In genomic region chr14:32932220-32932619, GRCm38 (mm10) we compare ENCODE assay signal across 17 mouse cellular contexts. TPM values are rescaled to one million over a fixed set of nuclear protein-coding genes. Genes with fewer than 3 reads are reported as not detected.
"Had no signal": no experiment of that assay in that cellular context is flagged by ENCODE, and none has a peak within 500 bp of the region (broad histone marks: within the 10 kb centered on the region; RNA-seq: fewer than 3 reads in every experiment).

No protein-coding gene starts in this region.

- H3K4me3 ChIP-seq: lung, embryonic 15.5 days; megakaryocyte, embryonic 14.5 days; midbrain, embryonic 13.5 days; midbrain, embryonic 15.5 days; neural tube, embryonic 12.5 days; stomach, embryonic 15.5 days had no signal

- H3K4me1 ChIP-seq: lung, embryonic 15.5 days; midbrain, embryonic 13.5 days; midbrain, embryonic 15.5 days; neural tube, embryonic 12.5 days; stomach, embryonic 15.5 days had no signal

- H3K9ac ChIP-seq: lung, embryonic 15.5 days; midbrain, embryonic 13.5 days; midbrain, embryonic 15.5 days; neural tube, embryonic 12.5 days; stomach, embryonic 15.5 days had no signal

- H3K9me3 ChIP-seq: lung, embryonic 15.5 days; megakaryocyte, embryonic 14.5 days; midbrain, embryonic 13.5 days; midbrain, embryonic 15.5 days; neural tube, embryonic 12.5 days; stomach, embryonic 15.5 days had no signal

- DNase-seq: lung, adult 2 months; lung, postnatal 14 days; right cerebral cortex, postnatal 14 days; thymus, adult 18-20 months; thymus, postnatal 14 days; thymus, postnatal 36 days had no signal

- H3K36me3 ChIP-seq: midbrain, embryonic 13.5 days; midbrain, embryonic 15.5 days; neural tube, embryonic 12.5 days; stomach, embryonic 15.5 days had no signal

- H3K27me3 ChIP-seq: lung, embryonic 15.5 days; midbrain, embryonic 13.5 days; midbrain, embryonic 15.5 days; neural tube, embryonic 12.5 days; stomach, embryonic 15.5 days had no signal

- H3K4me2 ChIP-seq: lung, embryonic 15.5 days; midbrain, embryonic 11.5 days; midbrain, embryonic 13.5 days; midbrain, embryonic 15.5 days; neural tube, embryonic 12.5 days; stomach, embryonic 15.5 days had no signal

- ATAC-seq: lung, postnatal 0 days; midbrain, embryonic 13.5 days; midbrain, embryonic 15.5 days had no signal

- H3K27ac ChIP-seq: lung, embryonic 15.5 days; macrophage; midbrain, embryonic 13.5 days; midbrain, embryonic 15.5 days; neural tube, embryonic 12.5 days; stomach, embryonic 15.5 days; stomach, postnatal 0 days had no signal

RNA-seq across cellular contexts. Expression of gene Lrrc18, which starts 59.0 kb away (rescaled TPM):
- polyA plus RNA-seq: macrophage; spleen, adult 2 months had no signal
